17 mouse cellular contexts compared by ENCODE assay signal in genomic region chr13:55300913-55301312, GRCm38 (mm10).
"Had no signal": no experiment of that assay in that cellular context is flagged by ENCODE, and none has a peak within 500 bp of the region (broad histone marks: within the 10 kb centered on the region; RNA-seq: fewer than 3 reads in every experiment).

No protein-coding gene starts in this region.

- H3K4me3 ChIP-seq: neural tube, embryonic 12.5 days; neural tube, embryonic 13.5 days; neural tube, embryonic 15.5 days; stomach, embryonic 15.5 days had no signal

- H3K27ac ChIP-seq: neural tube, embryonic 12.5 days; neural tube, embryonic 13.5 days; neural tube, embryonic 15.5 days; stomach, embryonic 15.5 days; stomach, postnatal 0 days had no signal

- DNase-seq: retina, postnatal 1 day; right cerebral cortex, adult 18-20 months; right cerebral cortex, postnatal 14 days; right cerebral cortex, postnatal 25 days; right cerebral cortex, postnatal 4 days; spleen, adult 18-20 months; thymus, adult 18-20 months; thymus, adult 2 months; thymus, postnatal 14 days; thymus, postnatal 25 days; thymus, postnatal 36 days; thymus, postnatal 4 days had no signal

- H3K27me3 ChIP-seq: neural tube, embryonic 12.5 days; neural tube, embryonic 13.5 days; neural tube, embryonic 15.5 days; stomach, embryonic 15.5 days had no signal

- H3K4me1 ChIP-seq: neural tube, embryonic 12.5 days; neural tube, embryonic 13.5 days; neural tube, embryonic 15.5 days; stomach, embryonic 15.5 days had no signal
